Mouse (Mus musculus) forebrain, embryonic 14.5 days (tissue): ENCODE measurements around the gene Snrpd2. TPM values are rescaled to one million over a fixed set of nuclear protein-coding genes. Genes with fewer than 3 reads are reported as not detected.

Experiments used
- ATAC-seq: fragments of 200-750 bp; cut with Nextera tagmentation; 2 replicates; pipeline ENCODE4 v1.8.0; 2017; ENCODE audit warnings: mild to moderate bottlenecking, moderate library complexity
- DNase-seq: peaks from one replicate; pipeline ENCODE4 v3.0.0-alpha.2; 2015; ENCODE audit warnings: low spot score
- H3K27ac ChIP-seq: fragments of 300-500 bp; sonication (generic); 2 replicates; pipeline ENCODE4 v1.5.1; 2014; ENCODE audit warnings: low read depth, mild to moderate bottlenecking, control low read depth, low read length, moderate library complexity
- H3K27me3 ChIP-seq: fragments of 300-500 bp; sonication (generic); replicated peaks from 2 replicates; pipeline ENCODE4 v1.6.1; 2014; ENCODE audit warnings: low read length, control low read depth, mixed read lengths; ENCODE audit not compliant: control insufficient read depth, insufficient read depth
- H3K36me3 ChIP-seq: fragments of 300-500 bp; sonication (generic); 2 replicates; pipeline ENCODE4 v1.6.1; 2014; ENCODE audit warnings: low read length, control low read depth; ENCODE audit not compliant: control insufficient read depth, insufficient read depth
- H3K4me1 ChIP-seq: fragments of 300-500 bp; sonication (generic); 2 replicates; pipeline ENCODE4 v1.6.1; 2014; ENCODE audit warnings: antibody characterized with exemption, low read length, control low read depth; ENCODE audit not compliant: control insufficient read depth, insufficient read depth
- H3K4me2 ChIP-seq: fragments of 300-500 bp; sonication (generic); 2 replicates; pipeline ENCODE4 v1.6.1; 2014; ENCODE audit warnings: mild to moderate bottlenecking, control low read depth, low read length
- H3K4me3 ChIP-seq: fragments of 300-500 bp; sonication (generic); 2 replicates; pipeline ENCODE4 v1.5.1; 2014; ENCODE audit warnings: low read depth, low read length, control low read depth
- H3K9ac ChIP-seq: fragments of 300-500 bp; sonication (generic); 2 replicates; pipeline ENCODE4 v1.6.1; 2014; ENCODE audit warnings: mild to moderate bottlenecking, low read length, control low read depth, moderate library complexity
- H3K9me3 ChIP-seq: fragments of 300-500 bp; sonication (generic); replicated peaks from 2 replicates; pipeline ENCODE4 v1.6.1; 2016; ENCODE audit warnings: low read length, control low read depth, mixed read lengths; ENCODE audit not compliant: control insufficient read depth
- WGBS: fragments of 180-500 bp; shearing (Covaris S2); extraction: QIAGEN DNeasy Blood & Tissue Kit; methylation state at CpG from one replicate; pipeline ENCODE4 v1.1.7; 2014; 5-methylcytosine and 5-hydroxymethylcytosine counted together
- microRNA counts: library from miRNA; unstranded; fragments of <30 nt; microRNA quantifications from one replicate; lab custom pipeline; 2016
- microRNA-seq: library from miRNA; unstranded; fragments of <30 nt; microRNA quantifications from one replicate; pipeline ENCODE4, GENCODE M21; 2016
- polyA plus RNA-seq: library from polyadenylated mRNA; unstranded; fragments of >200 nt; fragmentation: Nextera tagmentation; extraction: Ambion mirVana; gene quantifications from 2 replicates; pipeline ENCODE4 v1.2.1, GENCODE M21; 2014

The Snrpd2 gene
- polyA plus RNA-seq, 1 experiment from 2014 or later = 155 TPM

GRCm38 (mm10) chr7:19184758-19185157, 35.2 kb downstream of the Snrpd2 start:
- Histone ChIP-seq H3K27ac (peak overlapping the region; percentile 79; the same call in 1 of the 2 replicates), H3K4me1 (peaks cover 20% of the 10 kb centered on the region), H3K27me3 (peaks cover 5% of the 10 kb centered on the region), H3K9me3 (no peaks in the 10 kb centered on the region), H3K36me3 (peaks cover 27% of the 10 kb centered on the region), H3K4me2 (peak overlapping the region; percentile 11), H3K9ac (no peak overlapping the region), H3K4me3 (no peak overlapping the region)
- ATAC-seq = peak; percentile 74
- 40% methylated on average over 6 of the region's 6 CpGs for WGBS
- DNase-seq = peak; percentile 80

GRCm38 (mm10) chr7:19194676-19195075, 45.2 kb downstream of the Snrpd2 start:
- 95% methylated on average over 4 of the region's 4 CpGs for WGBS
- H3K4me3 ChIP-seq = no peak overlapping the region
- peaks cover 58% of the 10 kb centered on the region for H3K36me3 ChIP-seq
- no peak for ATAC-seq
- DNase-seq = no peak
- no peak overlapping the region for H3K27ac ChIP-seq
- no peak overlapping the region for H3K9ac ChIP-seq
- H3K4me1 ChIP-seq = no peaks in the 10 kb centered on the region
- no peaks in the 10 kb centered on the region for H3K27me3 ChIP-seq
- H3K9me3 ChIP-seq = no peaks in the 10 kb centered on the region; the same call in 1 of the 2 replicates
- H3K4me2 ChIP-seq = no peak overlapping the region

- H3K4me1 ChIP-seq = no peaks in the 10 kb centered on the region
- H3K36me3 ChIP-seq = peaks cover 60% of the 10 kb centered on the region
- H3K9me3 ChIP-seq = no peaks in the 10 kb centered on the region; the same call in 1 of the 2 replicates
- no peak for ATAC-seq
- WGBS = 65% methylated on average over 6 of the region's 6 CpGs
- no peak overlapping the region for H3K27ac ChIP-seq
- no peak overlapping the region for H3K9ac ChIP-seq
- H3K4me2 ChIP-seq = no peak overlapping the region
- no peaks in the 10 kb centered on the region for H3K27me3 ChIP-seq
- H3K4me3 ChIP-seq = no peak overlapping the region
- DNase-seq = peak; percentile 41
Measured at GRCm38 (mm10) chr7:19196676-19197075, 47.2 kb downstream of the Snrpd2 start.

- Histone ChIP-seq H3K9me3 (no peaks in the 10 kb centered on the region; the same call in 1 of the 2 replicates), H3K36me3 (peaks cover 55% of the 10 kb centered on the region), H3K9ac (no peak overlapping the region), H3K4me2 (no peak overlapping the region), H3K4me3 (no peak overlapping the region), H3K27ac (no peak overlapping the region), H3K27me3 (no peaks in the 10 kb centered on the region), H3K4me1 (no peaks in the 10 kb centered on the region)
- DNase-seq (no peak), ATAC-seq (no peak)
- WGBS = 25% methylated on average over 2 of the region's 2 CpGs
Measured at GRCm38 (mm10) chr7:19197985-19198384, 48.5 kb downstream of the Snrpd2 start.

- ATAC-seq (no peak), DNase-seq (no peak)
- Histone ChIP-seq H3K4me2 (no peak overlapping the region), H3K4me3 (no peak overlapping the region), H3K27me3 (no peaks in the 10 kb centered on the region), H3K27ac (no peak overlapping the region), H3K9me3 (no peaks in the 10 kb centered on the region), H3K9ac (no peak overlapping the region), H3K4me1 (no peaks in the 10 kb centered on the region), H3K36me3 (peaks cover 53% of the 10 kb centered on the region)
- WGBS = 66% methylated on average over 10 of the region's 15 CpGs
Measured at GRCm38 (mm10) chr7:19201660-19202059, 52.1 kb downstream of the Snrpd2 start.

GRCm38 (mm10) chr7:19202065-19202850, 52.7 kb downstream of the Snrpd2 start:
- Histone ChIP-seq H3K27ac (no peak overlapping the region), H3K4me2 (no peak overlapping the region), H3K9me3 (no peaks in the 10 kb centered on the region), H3K4me3 (no peak overlapping the region), H3K4me1 (no peaks in the 10 kb centered on the region), H3K9ac (no peak overlapping the region), H3K36me3 (peaks cover 48% of the 10 kb centered on the region), H3K27me3 (no peaks in the 10 kb centered on the region)
- 60% methylated on average over 15 of the region's 15 CpGs for WGBS
- ATAC-seq (no peak), DNase-seq (no peak)

MicroRNA genes within 50 kb of the gene (microRNA counts, 519-probe panel; counts per million panel counts)
- microRNA mmu-miR-330 (lab: Ali Mortazavi, UCI) = not detected

Small RNA genes within 50 kb of the gene (microRNA-seq; reads per million reads assigned to microRNA genes)
- 404 reads per million, percentile 73 among the genes with 10 or more reads in this experiment for gene Mir330

Other genes starting within 250 kb of the Snrpd2 start
- 17.4 and 19.0 TPM in 2 replicates for gene Ccdc61, start 239.3 kb upstream of the Snrpd2 start, polyA plus RNA-seq
- 13.1 and 15.7 TPM in 2 replicates for gene Nova2, start 223.8 kb upstream of the Snrpd2 start, polyA plus RNA-seq
- 0.18 and 0.49 TPM in 2 replicates for gene Nanos2, start 162.3 kb upstream of the Snrpd2 start, polyA plus RNA-seq
- 3.6 and 3.9 TPM in 2 replicates for gene Mypop, start 158.5 kb upstream of the Snrpd2 start, polyA plus RNA-seq
- 25.9 and 33.3 TPM in 2 replicates for gene Irf2bp1, start 145.7 kb upstream of the Snrpd2 start, polyA plus RNA-seq
- gene Foxa3, start 126.2 kb upstream of the Snrpd2 start, polyA plus RNA-seq = not detected in 2 replicates
- 19.1 and 22.7 TPM in 2 replicates for gene Sympk, start 125.3 kb upstream of the Snrpd2 start, polyA plus RNA-seq
- not detected in 2 replicates for gene Rsph6a, start 95.0 kb upstream of the Snrpd2 start, polyA plus RNA-seq
- 28.0 and 29.1 TPM in 2 replicates for gene Dmwd, start 73.5 kb upstream of the Snrpd2 start, polyA plus RNA-seq
- gene Dmpk, start 65.9 kb upstream of the Snrpd2 start, polyA plus RNA-seq = 4.4 and 7.8 TPM in 2 replicates
- gene Six5, start 55.1 kb upstream of the Snrpd2 start, polyA plus RNA-seq = 2.4 and 3.5 TPM in 2 replicates
- gene Gm4969, start 31.4 kb upstream of the Snrpd2 start, polyA plus RNA-seq = 2.2 and 3.3 TPM in 2 replicates
- gene Fbxo46, start 29.9 kb upstream of the Snrpd2 start, polyA plus RNA-seq = 10.1 and 11.9 TPM in 2 replicates
- gene Qpctl, start 431 bp upstream of the Snrpd2 start, polyA plus RNA-seq = 11.1 and 14.0 TPM in 2 replicates
- 4.8 and 8.2 TPM in 2 replicates for gene Gipr, start 16.4 kb downstream of the Snrpd2 start, polyA plus RNA-seq
- gene Eml2, start 26.7 kb downstream of the Snrpd2 start, polyA plus RNA-seq = 3.4 TPM in 2 replicates
- gene Gpr4, start 62.8 kb downstream of the Snrpd2 start, polyA plus RNA-seq = 1.8 and 2.3 TPM in 2 replicates
- 42.5 TPM in 2 replicates for gene Opa3, start 78.6 kb downstream of the Snrpd2 start, polyA plus RNA-seq
- 27.1 and 32.3 TPM in 2 replicates for gene Vasp, start 122.1 kb downstream of the Snrpd2 start, polyA plus RNA-seq
- 0.30 and 0.67 TPM in 2 replicates for gene Ppm1n, start 130.3 kb downstream of the Snrpd2 start, polyA plus RNA-seq
- 102 and 109 TPM in 2 replicates for gene Rtn2, start 132.9 kb downstream of the Snrpd2 start, polyA plus RNA-seq
- gene Fosb, start 160.3 kb downstream of the Snrpd2 start, polyA plus RNA-seq = 0.17 TPM in 1 of 2 replicates, not detected in the other
- 99.5 and 101 TPM in 2 replicates for gene Ercc1, start 195.1 kb downstream of the Snrpd2 start, polyA plus RNA-seq
- gene Cd3eap, start 209.8 kb downstream of the Snrpd2 start, polyA plus RNA-seq = 18.4 and 20.0 TPM in 2 replicates
- gene Ppp1r13l, start 210.0 kb downstream of the Snrpd2 start, polyA plus RNA-seq = 1.1 and 1.3 TPM in 2 replicates
- 12.9 and 15.2 TPM in 2 replicates for gene Ercc2, start 232.3 kb downstream of the Snrpd2 start, polyA plus RNA-seq